Mouse (Mus musculus) embryonic fibroblast, embryonic 13.5 days (primary cell): Measurements from ENCODE around the gene Zdhhc19.

Source experiments
- CTCF ChIP-seq: IDR thresholded peaks from 2 replicates; pipeline ENCODE4 v1.5.1; 2011; ENCODE audit warnings: mild to moderate bottlenecking, control low read depth, low read length, moderate library complexity, borderline replicate concordance; ENCODE audit not compliant: insufficient read depth
- POLR2A ChIP-seq: IDR thresholded peaks from 2 replicates; pipeline ENCODE4 v1.6.1; 2011; ENCODE audit warnings: low read depth, mild to moderate bottlenecking, control low read depth, low read length, moderate library complexity

DNA sequence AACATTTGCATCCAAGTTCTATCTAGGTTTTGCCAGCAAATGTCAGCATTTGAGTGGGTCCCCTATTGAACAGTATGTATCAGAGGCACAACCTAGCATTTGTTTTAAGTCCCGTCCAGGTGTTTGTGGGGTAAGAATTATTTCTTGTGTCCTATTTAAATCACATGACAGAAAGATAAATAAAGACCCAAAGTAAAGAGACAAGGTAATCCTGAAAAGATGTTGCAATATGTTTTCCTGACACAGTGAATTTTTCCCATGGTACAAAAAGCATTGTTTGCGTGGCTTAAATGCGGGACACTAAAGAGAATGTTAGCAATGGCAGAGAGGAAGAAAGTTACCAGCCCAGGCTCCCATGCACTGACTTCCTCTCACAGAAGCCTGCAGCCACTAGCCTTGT is 74.0 kb downstream of the Zdhhc19 start:
- no peak for TF ChIP-seq CTCF
- TF ChIP-seq POLR2A, result no peak
